Mouse (Mus musculus): ENCODE measurements around the gene Fer. TPM values are rescaled to one million over a fixed set of nuclear protein-coding genes. Genes with fewer than 3 reads are reported as not detected.

Fer gene
- polyA plus RNA-seq, 1 experiment, result 10.9 TPM

GRCm38 (mm10) chr17:64108773-64109172, 245.9 kb downstream of the Fer start:
- no peak overlapping the region for H3K4me3 ChIP-seq
- H3K79me2 ChIP-seq (ENCODE audit: control insufficient read depth, insufficient read depth), result no peaks in the 10 kb centered on the region
- TF ChIP-seq E2F4 (IDR thresholded peaks at IDR 0.05; ENCODE audit: insufficient read depth) (no peak), USF1 (IDR thresholded peaks at IDR 0.05; ENCODE audit: low read depth) (peak; percentile 70)
- H3ac ChIP-seq (ENCODE audit: control insufficient read depth, insufficient read length), result no peak overlapping the region
- no peaks in the 10 kb centered on the region for H3K27me3 ChIP-seq (ENCODE audit: control insufficient read depth, insufficient read depth, insufficient read length)
- no peaks in the 10 kb centered on the region for H3K36me3 ChIP-seq (ENCODE audit: control insufficient read depth, insufficient read depth)
- H3K4me2 ChIP-seq (ENCODE audit: low read depth), result no peak overlapping the region

- H3K4me3 ChIP-seq, result no peak overlapping the region
- H3K4me2 ChIP-seq (ENCODE audit: low read depth), result no peak overlapping the region
- H3ac ChIP-seq (ENCODE audit: control insufficient read depth, insufficient read length), result no peak overlapping the region
- TF ChIP-seq REST (IDR thresholded peaks at IDR 0.05; ENCODE audit: insufficient read depth, insufficient read length) (no peak), MAX (IDR thresholded peaks at IDR 0.05; ENCODE audit: low read depth) (no peak), CEBPB (IDR thresholded peaks at IDR 0.05; ENCODE audit: insufficient read depth, poor library complexity, severe bottlenecking) (no peak), TCF12 (IDR thresholded peaks at IDR 0.05; ENCODE audit: insufficient read depth, poor library complexity, severe bottlenecking) (no peak), SRF (IDR thresholded peaks at IDR 0.05; ENCODE audit: control insufficient read depth, insufficient read length, low read depth) (no peak), E2F4 (IDR thresholded peaks at IDR 0.05; ENCODE audit: insufficient read depth) (no peak), MYOD1 (IDR thresholded peaks at IDR 0.05; ENCODE audit: control insufficient read depth in 1 of 3, insufficient read length in 2 of 3, low read depth in 2 of 3) (no peak)
- no peaks in the 10 kb centered on the region for H3K36me3 ChIP-seq (ENCODE audit: control insufficient read depth, insufficient read depth)
- no peaks in the 10 kb centered on the region for H3K79me2 ChIP-seq (ENCODE audit: control insufficient read depth, insufficient read depth)
- H3K27me3 ChIP-seq (ENCODE audit: control insufficient read depth, insufficient read depth, insufficient read length), result no peaks in the 10 kb centered on the region
Measured at GRCm38 (mm10) chr17:64109871-64110270, 247.0 kb downstream of the Fer start.

DNA sequence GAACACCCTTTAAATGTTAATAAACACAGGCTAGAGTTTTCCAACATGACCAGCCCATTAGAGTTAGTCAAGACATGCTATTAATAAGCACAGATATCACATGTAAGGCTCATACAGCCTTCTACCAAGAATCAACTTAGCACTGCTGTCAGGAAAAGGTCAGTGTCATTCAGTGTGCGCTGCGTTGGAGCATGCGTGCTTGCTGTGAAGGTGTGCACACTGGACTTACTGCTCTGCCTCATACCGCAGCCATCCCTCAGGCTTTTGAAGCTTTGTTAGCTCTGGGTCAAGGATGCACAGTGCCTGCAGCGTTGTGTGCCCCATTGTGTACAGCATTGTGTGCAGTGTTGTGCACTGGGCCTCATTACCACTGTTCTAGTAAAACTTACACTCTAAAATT, 250.8 kb downstream of the Fer start:
- Histone ChIP-seq H3ac (ENCODE audit: control insufficient read depth, insufficient read length) (no peak overlapping the region), H3K79me2 (ENCODE audit: control insufficient read depth, insufficient read depth) (no peaks in the 10 kb centered on the region), H3K27me3 (ENCODE audit: control insufficient read depth, insufficient read depth, insufficient read length) (no peaks in the 10 kb centered on the region), H3K36me3 (ENCODE audit: control insufficient read depth, insufficient read depth) (no peaks in the 10 kb centered on the region), H3K4me2 (ENCODE audit: low read depth) (no peak overlapping the region), H3K4me3 (no peak overlapping the region)
- no peak for TF ChIP-seq MYOD1 (IDR thresholded peaks at IDR 0.05; ENCODE audit: control insufficient read depth in 1 of 3, insufficient read length in 2 of 3, low read depth in 2 of 3)
- TF ChIP-seq CEBPB (IDR thresholded peaks at IDR 0.05; ENCODE audit: insufficient read depth, poor library complexity, severe bottlenecking), result no peak
- no peak for TF ChIP-seq TCF3 (IDR thresholded peaks at IDR 0.05; ENCODE audit: insufficient read length, low read depth)
- no peak for TF ChIP-seq TCF12 (IDR thresholded peaks at IDR 0.05; ENCODE audit: insufficient read depth, poor library complexity, severe bottlenecking)
- TF ChIP-seq POLR2AphosphoS2 (IDR thresholded peaks at IDR 0.05; ENCODE audit: insufficient read length, low read depth), result no peak
- TF ChIP-seq MAX (IDR thresholded peaks at IDR 0.05; ENCODE audit: low read depth), result no peak
- TF ChIP-seq MYOG (IDR thresholded peaks at IDR 0.05; ENCODE audit: control insufficient read depth in 1 of 3, insufficient read depth in 1 of 3, insufficient read length in 2 of 3, low read depth in 2 of 3), result no peak
- no peak for TF ChIP-seq USF1 (IDR thresholded peaks at IDR 0.05; ENCODE audit: low read depth)
- TF ChIP-seq E2F4 (IDR thresholded peaks at IDR 0.05; ENCODE audit: insufficient read depth), result no peak
- TF ChIP-seq POLR2A (IDR thresholded peaks at IDR 0.05; ENCODE audit: insufficient read length, low read depth), result no peak
- no peak for TF ChIP-seq SRF (IDR thresholded peaks at IDR 0.05; ENCODE audit: control insufficient read depth, insufficient read length, low read depth)
- no peak for TF ChIP-seq REST (IDR thresholded peaks at IDR 0.05; ENCODE audit: insufficient read depth, insufficient read length)

DNA sequence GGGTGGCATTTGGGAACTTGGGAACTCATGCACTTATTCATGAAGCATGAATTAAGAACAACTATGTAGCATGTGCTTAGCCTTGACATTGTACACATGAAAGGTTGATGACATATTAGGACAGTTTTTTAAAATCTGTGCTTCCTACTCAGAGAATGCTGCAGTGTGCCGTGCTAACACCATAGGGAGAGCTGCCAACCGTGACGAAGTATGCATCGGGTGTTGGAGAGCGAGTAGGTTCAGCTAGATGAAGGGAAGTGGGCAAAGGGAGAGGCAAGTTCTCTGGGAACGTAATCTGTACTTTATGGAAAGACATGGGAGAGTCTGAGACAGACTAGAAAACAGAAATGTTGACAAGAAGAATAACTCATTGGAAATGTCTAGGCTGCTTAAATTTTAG, 253.9 kb downstream of the Fer start:
- Histone ChIP-seq H3K4me3 (no peak overlapping the region), H3ac (ENCODE audit: control insufficient read depth, insufficient read length) (no peak overlapping the region)
- TF ChIP-seq E2F4 (IDR thresholded peaks at IDR 0.05; ENCODE audit: insufficient read depth), result no peak
- no peak for TF ChIP-seq TCF12 (IDR thresholded peaks at IDR 0.05; ENCODE audit: insufficient read depth, poor library complexity, severe bottlenecking)
- TF ChIP-seq TCF3 (IDR thresholded peaks at IDR 0.05; ENCODE audit: insufficient read length, low read depth), result no peak
- no peak for TF ChIP-seq USF1 (IDR thresholded peaks at IDR 0.05; ENCODE audit: low read depth)
- no peak for TF ChIP-seq POLR2AphosphoS2 (IDR thresholded peaks at IDR 0.05; ENCODE audit: insufficient read length, low read depth)
- no peak for TF ChIP-seq CEBPB (IDR thresholded peaks at IDR 0.05; ENCODE audit: insufficient read depth, poor library complexity, severe bottlenecking)
- no peak for TF ChIP-seq SRF (IDR thresholded peaks at IDR 0.05; ENCODE audit: control insufficient read depth, insufficient read length, low read depth)
- TF ChIP-seq POLR2A (IDR thresholded peaks at IDR 0.05; ENCODE audit: insufficient read length, low read depth), result no peak
- TF ChIP-seq REST (IDR thresholded peaks at IDR 0.05; ENCODE audit: insufficient read depth, insufficient read length), result no peak
- no peak for TF ChIP-seq MYOG (IDR thresholded peaks at IDR 0.05; ENCODE audit: control insufficient read depth in 1 of 3, insufficient read depth in 1 of 3, insufficient read length in 2 of 3, low read depth in 2 of 3)
- no peak for TF ChIP-seq MYOD1 (IDR thresholded peaks at IDR 0.05; ENCODE audit: control insufficient read depth in 1 of 3, insufficient read length in 2 of 3, low read depth in 2 of 3)
- no peak for TF ChIP-seq MAX (IDR thresholded peaks at IDR 0.05; ENCODE audit: low read depth)

GRCm38 (mm10) chr17:64119697-64120288, 256.9 kb downstream of the Fer start:
- Histone ChIP-seq H3K36me3 (ENCODE audit: control insufficient read depth, insufficient read depth) (no peaks in the 10 kb centered on the region), H3ac (ENCODE audit: control insufficient read depth, insufficient read length) (no peak overlapping the region), H3K4me3 (no peak overlapping the region), H3K27me3 (ENCODE audit: control insufficient read depth, insufficient read depth, insufficient read length) (no peaks in the 10 kb centered on the region), H3K4me2 (ENCODE audit: low read depth) (no peak overlapping the region), H3K79me2 (ENCODE audit: control insufficient read depth, insufficient read depth) (no peaks in the 10 kb centered on the region)
- no peak for TF ChIP-seq E2F4 (IDR thresholded peaks at IDR 0.05; ENCODE audit: insufficient read depth)
- TF ChIP-seq TCF3 (IDR thresholded peaks at IDR 0.05; ENCODE audit: insufficient read length, low read depth), result no peak
- TF ChIP-seq MYOD1 (IDR thresholded peaks at IDR 0.05; ENCODE audit: control insufficient read depth in 1 of 3, insufficient read length in 2 of 3, low read depth in 2 of 3), result no peak
- no peak for TF ChIP-seq CEBPB (IDR thresholded peaks at IDR 0.05; ENCODE audit: insufficient read depth, poor library complexity, severe bottlenecking)
- TF ChIP-seq MAX (IDR thresholded peaks at IDR 0.05; ENCODE audit: low read depth), result no peak
- TF ChIP-seq POLR2A (IDR thresholded peaks at IDR 0.05; ENCODE audit: insufficient read length, low read depth), result no peak
- no peak for TF ChIP-seq USF1 (IDR thresholded peaks at IDR 0.05; ENCODE audit: low read depth)
- no peak for TF ChIP-seq SRF (IDR thresholded peaks at IDR 0.05; ENCODE audit: control insufficient read depth, insufficient read length, low read depth)
- TF ChIP-seq REST (IDR thresholded peaks at IDR 0.05; ENCODE audit: insufficient read depth, insufficient read length), result no peak
- no peak for TF ChIP-seq TCF12 (IDR thresholded peaks at IDR 0.05; ENCODE audit: insufficient read depth, poor library complexity, severe bottlenecking)
- no peak for TF ChIP-seq MYOG (IDR thresholded peaks at IDR 0.05; ENCODE audit: control insufficient read depth in 1 of 3, insufficient read depth in 1 of 3, insufficient read length in 2 of 3, low read depth in 2 of 3)
- TF ChIP-seq POLR2AphosphoS2 (IDR thresholded peaks at IDR 0.05; ENCODE audit: insufficient read length, low read depth), result no peak

More for the DNA sequence above, 253.9 kb downstream of the Fer start:
- H3K36me3 ChIP-seq (ENCODE audit: control insufficient read depth, insufficient read depth), result no peaks in the 10 kb centered on the region
- no peaks in the 10 kb centered on the region for H3K79me2 ChIP-seq (ENCODE audit: control insufficient read depth, insufficient read depth)
- H3K4me2 ChIP-seq (ENCODE audit: low read depth), result no peak overlapping the region
- no peaks in the 10 kb centered on the region for H3K27me3 ChIP-seq (ENCODE audit: control insufficient read depth, insufficient read depth, insufficient read length)

Data from myocyte (in vitro differentiated cells).